Mouse (Mus musculus) forebrain, embryonic 13.5 days (tissue): ENCODE measurements around the gene Stat1. TPM values are rescaled to one million over a fixed set of nuclear protein-coding genes. Genes with fewer than 3 reads are reported as not detected.

ENCODE experiments used
- ATAC-seq: fragments of 200-750 bp; cut with Nextera tagmentation; 2 replicates; pipeline ENCODE4 v1.8.0; 2017
- H3K27ac ChIP-seq: fragments of 300-500 bp; sonication (generic); 2 replicates; pipeline ENCODE4 v1.5.1; 2015; ENCODE audit warnings: inconsistent platforms, mild to moderate bottlenecking, moderate library complexity
- H3K27me3 ChIP-seq: fragments of 300-500 bp; sonication (generic); 2 replicates; pipeline ENCODE4 v1.6.1; 2015; ENCODE audit warnings: mild to moderate bottlenecking, inconsistent platforms
- H3K36me3 ChIP-seq: fragments of 300-500 bp; sonication (generic); 2 replicates; pipeline ENCODE4 v1.6.1; 2015; ENCODE audit warnings: mild to moderate bottlenecking, inconsistent platforms; ENCODE audit not compliant: poor library complexity, severe bottlenecking
- H3K4me1 ChIP-seq: fragments of 300-500 bp; sonication (generic); 2 replicates; pipeline ENCODE4 v1.6.1; 2015; ENCODE audit warnings: inconsistent platforms
- H3K4me2 ChIP-seq: fragments of 300-500 bp; sonication (generic); 2 replicates; pipeline ENCODE4 v1.6.1; 2015; ENCODE audit warnings: inconsistent platforms, mild to moderate bottlenecking, moderate library complexity
- H3K4me3 ChIP-seq: fragments of 300-500 bp; sonication (generic); 2 replicates; pipeline ENCODE4 v1.5.1; 2015; ENCODE audit warnings: mild to moderate bottlenecking, inconsistent platforms
- H3K9ac ChIP-seq: fragments of 300-500 bp; sonication (generic); 2 replicates; pipeline ENCODE4 v1.6.1; 2015; ENCODE audit warnings: mild to moderate bottlenecking, inconsistent platforms
- H3K9me3 ChIP-seq: fragments of 300-500 bp; sonication (generic); replicated peaks from 2 replicates; pipeline ENCODE4 v1.6.1; 2016; ENCODE audit warnings: inconsistent platforms
- WGBS: fragments of 180-500 bp; shearing (Covaris S2); methylation state at CpG from one replicate; pipeline ENCODE4 v1.1.7; 2015; 5-methylcytosine and 5-hydroxymethylcytosine counted together
- polyA plus RNA-seq: library from polyadenylated mRNA; unstranded; fragments of >200 nt; fragmentation: Nextera tagmentation; extraction: Ambion mirVana; gene quantifications from 2 replicates; pipeline ENCODE4 v1.2.1, GENCODE M21; 2015

Gene Stat1
- polyA plus RNA-seq: 12.3 and 14.0 TPM in 2 replicates

- Histone ChIP-seq H3K4me2 (peak within 1 kb of the TSS; percentile 77), H3K9ac (peak within 1 kb of the TSS; percentile 77), H3K9me3 (no peaks in the 10 kb centered on the region), H3K4me3 (peak within 1 kb of the TSS; percentile 84), H3K36me3 (no peaks in the 10 kb centered on the region), H3K27me3 (no peaks in the 10 kb centered on the region), H3K4me1 (peaks cover 10% of the 10 kb centered on the region), H3K27ac (peak within 1 kb of the TSS; percentile 53; the same call in 1 of the 2 replicates)
- 4% methylated on average over 37 of the region's 37 CpGs for WGBS
- peak; percentile 97 for ATAC-seq
Observed at GRCm38 (mm10) chr1:52118860-52119591, at the start of gene Stat1. Gene Stat1, plus strand, starts transcription at chr1:52119440.

GRCm38 (mm10) chr1:52079724-52080367 lies 39.4 kb upstream of the Stat1 start:
- Histone ChIP-seq H3K27me3 (no peaks in the 10 kb centered on the region), H3K4me3 (no peak overlapping the region), H3K27ac (peak overlapping the region; percentile 71), H3K9me3 (no peaks in the 10 kb centered on the region), H3K4me1 (peaks cover 24% of the 10 kb centered on the region), H3K9ac (no peak overlapping the region), H3K36me3 (no peaks in the 10 kb centered on the region), H3K4me2 (peak overlapping the region; percentile 36)
- peak; percentile 95 for ATAC-seq
- WGBS: 2% methylated on average over 10 of the region's 10 CpGs

- 3% methylated on average over 8 of the region's 8 CpGs for WGBS
- H3K9ac ChIP-seq: no peak overlapping the region
- H3K4me1 ChIP-seq: peaks cover 24% of the 10 kb centered on the region
- ATAC-seq: peak; percentile 50; the same call in 1 of the 2 replicates
- no peak overlapping the region for H3K4me3 ChIP-seq
- no peaks in the 10 kb centered on the region for H3K9me3 ChIP-seq
- peak overlapping the region; percentile 71 for H3K27ac ChIP-seq
- no peaks in the 10 kb centered on the region for H3K36me3 ChIP-seq
- H3K4me2 ChIP-seq: peak overlapping the region; percentile 36
- no peaks in the 10 kb centered on the region for H3K27me3 ChIP-seq
Observed at GRCm38 (mm10) chr1:52080375-52080774, 38.9 kb upstream of the Stat1 start.

- H3K36me3 ChIP-seq: no peaks in the 10 kb centered on the region
- WGBS: 46% methylated on average over 4 of the region's 4 CpGs
- 0 out of 2 replicates have a peak, but pooled peaks have one; percentile 57 for ATAC-seq
- H3K4me3 ChIP-seq: no peak overlapping the region
- no peak overlapping the region for H3K9ac ChIP-seq
- no peak overlapping the region for H3K27ac ChIP-seq
- H3K4me2 ChIP-seq: no peak overlapping the region
- H3K9me3 ChIP-seq: no peaks in the 10 kb centered on the region
- no peaks in the 10 kb centered on the region for H3K27me3 ChIP-seq
- H3K4me1 ChIP-seq: no peaks in the 10 kb centered on the region
Observed at GRCm38 (mm10) chr1:52086236-52086635, 33.0 kb upstream of the Stat1 start.

- Histone ChIP-seq H3K4me1 (no peaks in the 10 kb centered on the region), H3K4me3 (no peak overlapping the region), H3K4me2 (no peak overlapping the region), H3K9me3 (no peaks in the 10 kb centered on the region), H3K36me3 (no peaks in the 10 kb centered on the region), H3K27me3 (no peaks in the 10 kb centered on the region), H3K27ac (no peak overlapping the region), H3K9ac (no peak overlapping the region)
- 88% methylated on average over 1 of the region's 1 CpGs for WGBS
- no peak for ATAC-seq
Observed at GRCm38 (mm10) chr1:52087128-52087527, 32.1 kb upstream of the Stat1 start.

GRCm38 (mm10) chr1:52088634-52089033 lies 30.6 kb upstream of the Stat1 start:
- WGBS: 70% methylated on average over 4 of the region's 4 CpGs

GRCm38 (mm10) chr1:52098618-52099232 lies 20.5 kb upstream of the Stat1 start:
- Histone ChIP-seq H3K27me3 (no peaks in the 10 kb centered on the region), H3K27ac (no peak overlapping the region), H3K36me3 (no peaks in the 10 kb centered on the region), H3K4me1 (no peaks in the 10 kb centered on the region), H3K4me3 (no peak overlapping the region), H3K9ac (no peak overlapping the region), H3K4me2 (no peak overlapping the region), H3K9me3 (no peaks in the 10 kb centered on the region)
- 82% methylated on average over 3 of the region's 3 CpGs for WGBS
- ATAC-seq: peak; percentile 48; the same call in 1 of the 2 replicates

More at GRCm38 (mm10) chr1:52088634-52089033, 30.6 kb upstream of the Stat1 start:
- Histone ChIP-seq H3K9ac (no peak overlapping the region), H3K27ac (no peak overlapping the region), H3K4me2 (no peak overlapping the region), H3K9me3 (no peaks in the 10 kb centered on the region), H3K4me1 (no peaks in the 10 kb centered on the region), H3K4me3 (no peak overlapping the region), H3K27me3 (no peaks in the 10 kb centered on the region), H3K36me3 (no peaks in the 10 kb centered on the region)
- ATAC-seq: no peak

- H3K36me3 ChIP-seq: no peaks in the 10 kb centered on the region
- no peak overlapping the region for H3K27ac ChIP-seq
- H3K4me2 ChIP-seq: no peak overlapping the region
- H3K27me3 ChIP-seq: no peaks in the 10 kb centered on the region
- no peak for ATAC-seq
- H3K4me3 ChIP-seq: no peak overlapping the region
- no peaks in the 10 kb centered on the region for H3K4me1 ChIP-seq
- H3K9me3 ChIP-seq: no peaks in the 10 kb centered on the region
- WGBS: 76% methylated on average over 6 of the region's 6 CpGs
- H3K9ac ChIP-seq: no peak overlapping the region
Observed at GRCm38 (mm10) chr1:52100496-52100895, 18.7 kb upstream of the Stat1 start.

- Histone ChIP-seq H3K9ac (no peak overlapping the region), H3K4me3 (no peak overlapping the region), H3K4me2 (no peak overlapping the region), H3K4me1 (no peaks in the 10 kb centered on the region), H3K27ac (no peak overlapping the region), H3K9me3 (no peaks in the 10 kb centered on the region), H3K36me3 (no peaks in the 10 kb centered on the region), H3K27me3 (no peaks in the 10 kb centered on the region)
- ATAC-seq: no peak
- 94% methylated on average over 8 of the region's 8 CpGs for WGBS
Observed at GRCm38 (mm10) chr1:52102795-52103194, 16.4 kb upstream of the Stat1 start.

GRCm38 (mm10) chr1:52107206-52107605 lies 12.0 kb upstream of the Stat1 start:
- WGBS: 92% methylated on average over 11 of the region's 11 CpGs
- Histone ChIP-seq H3K9ac (no peak overlapping the region), H3K9me3 (no peaks in the 10 kb centered on the region), H3K4me2 (no peak overlapping the region), H3K36me3 (no peaks in the 10 kb centered on the region), H3K4me1 (no peaks in the 10 kb centered on the region), H3K27me3 (no peaks in the 10 kb centered on the region), H3K4me3 (no peak overlapping the region), H3K27ac (no peak overlapping the region)
- no peak for ATAC-seq

- Histone ChIP-seq H3K4me3 (no peak overlapping the region), H3K27ac (no peak overlapping the region), H3K4me2 (no peak overlapping the region), H3K9ac (no peak overlapping the region), H3K36me3 (no peaks in the 10 kb centered on the region), H3K9me3 (no peaks in the 10 kb centered on the region), H3K27me3 (no peaks in the 10 kb centered on the region), H3K4me1 (peaks cover 4% of the 10 kb centered on the region)
- no peak for ATAC-seq
- WGBS: 66% methylated on average over 3 of the region's 3 CpGs
Observed at GRCm38 (mm10) chr1:52111217-52111616, 8.0 kb upstream of the Stat1 start.

GRCm38 (mm10) chr1:52112301-52112700 lies 6.9 kb upstream of the Stat1 start:
- no peak overlapping the region for H3K27ac ChIP-seq
- no peak overlapping the region for H3K4me3 ChIP-seq
- 94% methylated on average over 1 of the region's 1 CpGs for WGBS
- H3K4me2 ChIP-seq: no peak overlapping the region
- H3K27me3 ChIP-seq: no peaks in the 10 kb centered on the region
- ATAC-seq: no peak
- no peaks in the 10 kb centered on the region for H3K36me3 ChIP-seq
- no peaks in the 10 kb centered on the region for H3K9me3 ChIP-seq
- peaks cover 4% of the 10 kb centered on the region for H3K4me1 ChIP-seq
- H3K9ac ChIP-seq: no peak overlapping the region
